Mouse (Mus musculus) bone marrow, adult 2 months (tissue): ENCODE data around the gene Atp8a2.

Experiments used
- CTCF ChIP-seq: fragments of 200-500 bp; IDR thresholded peaks from 2 replicates; pipeline ENCODE4 v1.5.1; 2011; ENCODE audit warnings: low read length, control low read depth; ENCODE audit not compliant: control insufficient read depth, insufficient read depth
- POLR2A ChIP-seq: fragments of 200-500 bp; IDR thresholded peaks from 2 replicates; pipeline ENCODE4 v1.6.1; 2011; ENCODE audit warnings: low read depth, mild to moderate bottlenecking, control low read depth, low read length, borderline replicate concordance; ENCODE audit not compliant: control insufficient read depth

DNA sequence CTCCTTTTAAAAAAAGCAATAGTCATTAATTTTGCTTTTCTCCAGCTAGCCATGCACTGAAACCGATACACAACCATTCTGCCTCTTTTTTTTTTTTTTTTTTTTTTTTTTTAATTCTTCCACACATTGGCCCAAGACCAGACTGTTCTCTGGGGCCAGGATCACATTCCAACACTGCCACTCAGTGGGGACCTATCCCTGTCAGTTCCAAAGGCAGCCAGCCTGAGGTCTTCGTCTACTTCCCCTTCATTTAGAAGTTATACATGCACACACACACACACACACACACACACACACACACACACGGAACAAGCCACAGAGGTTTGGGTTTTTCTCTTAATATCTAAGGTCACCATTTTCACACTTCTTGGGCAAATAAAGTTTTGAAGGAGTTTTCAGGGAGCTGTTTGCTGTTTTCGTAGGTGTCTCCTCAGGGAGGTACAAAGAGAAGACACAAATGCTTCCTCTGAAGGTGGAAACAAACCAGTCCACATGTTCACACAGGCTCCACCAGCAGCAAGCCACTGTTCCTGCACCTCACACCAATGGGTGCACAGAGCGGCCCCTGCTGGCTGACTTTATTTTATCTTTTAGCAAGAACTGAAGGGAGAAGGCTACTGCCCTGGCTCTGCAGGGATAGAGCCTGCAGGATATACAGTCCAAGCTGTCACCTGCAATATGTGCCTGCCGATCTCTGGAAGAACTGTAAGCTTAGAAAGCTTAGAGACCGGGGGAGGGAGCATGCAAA is 253.9 kb downstream of the Atp8a2 start:
- TF ChIP-seq POLR2A (no peak), CTCF (peak; percentile 62)
